Mouse (Mus musculus) adrenal gland, adult (tissue): ENCODE results near the gene Elp5.
A peak's percentile ranks its signal among the peaks of the same experiment; 100 is the strongest.
"Not testable (repeated sequence)": the region's sequence is repeated elsewhere in the genome, so short reads cannot be mapped to it uniquely, and the experiment has no call there.

Source experiments
- DNase-seq, 2 experiments: peaks; one replicate each; pipeline ENCODE4 v3.0.0; 2022 to 2023; ENCODE audit warnings: low spot score in 1 of 2; ENCODE audit not compliant: inconsistent age in 2 of 2

Elp5 gene

DNA sequence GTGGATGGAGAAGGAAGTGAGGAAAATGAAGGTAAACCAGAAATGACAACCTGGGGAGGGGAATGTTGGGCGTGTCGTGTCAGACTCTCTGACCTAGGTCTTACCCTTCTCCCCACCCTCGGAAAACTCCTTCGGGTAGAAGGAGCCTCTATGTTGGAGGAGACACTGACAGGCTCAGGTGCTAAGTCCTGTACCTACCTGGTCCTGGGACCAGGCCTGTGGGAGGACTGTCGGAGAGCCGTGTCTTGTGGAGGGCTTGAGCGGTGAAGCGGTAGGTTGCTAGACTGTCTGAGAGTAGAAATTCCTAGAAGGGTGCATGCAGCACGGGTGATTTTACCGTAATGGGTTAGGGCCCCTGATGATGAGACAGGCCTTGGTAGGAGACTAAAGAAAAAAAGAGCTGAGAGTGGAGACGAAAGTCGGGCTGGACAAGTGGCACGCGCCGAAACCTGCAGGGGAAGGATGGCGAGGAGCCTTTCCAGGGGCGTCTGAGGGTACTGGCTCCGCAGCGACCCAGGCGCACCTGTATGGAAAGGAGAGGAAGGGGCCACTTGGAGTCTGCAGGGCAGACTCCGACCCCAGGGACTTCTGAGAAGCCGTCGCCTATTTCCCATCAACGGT lies 17.6 kb downstream of the Elp5 start, which contains the start of gene Cldn7:
Cldn7 (plus strand) TSS at position 130 of the 621 bp plus-strand sequence.
- peak in 1 of 2 experiments; percentile 18 for DNase-seq

- DNase-seq = no peak
These were observed 20.5 kb downstream of the Elp5 start for GRCm38 (mm10) chr11:69961841-69962240.

DNA sequence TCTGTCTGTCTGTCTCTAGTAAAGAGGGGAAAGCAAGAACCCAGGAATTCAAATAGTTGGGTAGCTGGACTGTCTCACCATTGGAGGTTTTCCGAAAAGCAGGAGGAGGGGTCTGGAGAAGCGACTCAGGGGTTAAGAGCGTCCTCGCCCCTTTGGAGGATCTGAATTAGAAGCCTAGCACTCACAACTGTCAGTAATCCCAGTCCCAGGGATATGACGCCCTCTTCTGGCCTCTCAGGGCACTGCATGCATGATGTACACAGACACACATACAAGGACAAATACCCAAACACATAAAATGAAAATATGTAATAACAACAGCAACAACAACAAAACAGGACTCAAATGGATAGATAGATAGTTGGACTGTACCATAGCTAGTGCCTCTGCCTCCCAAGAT lies 21.7 kb downstream of the Elp5 start:
- peak in 1 of 2 experiments; percentile 23 for DNase-seq

DNA sequence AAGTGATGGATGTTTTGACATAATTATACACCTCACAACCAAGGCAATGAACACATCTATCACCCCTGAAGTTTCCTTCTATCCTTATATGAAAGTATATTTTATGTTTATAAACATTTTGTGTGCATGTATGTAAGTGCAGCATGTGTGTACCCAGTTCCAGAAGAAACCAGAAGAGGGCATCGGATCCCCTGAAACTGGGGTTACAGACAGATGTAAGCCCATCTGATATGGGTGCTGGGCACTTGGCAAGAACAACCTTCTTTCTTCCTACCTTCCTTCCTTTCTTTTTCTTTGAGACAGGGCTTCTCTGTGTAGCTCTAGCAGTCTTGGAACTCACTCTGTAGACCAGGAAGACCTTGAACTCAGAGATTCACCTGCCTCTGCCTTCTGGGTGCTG lies 26.1 kb downstream of the Elp5 start:
- peak in 1 of 2 experiments; percentile 45 for DNase-seq

- DNase-seq = not testable (repeated sequence)
These were observed 26.7 kb downstream of the Elp5 start for GRCm38 (mm10) chr11:69955618-69956017.

DNA sequence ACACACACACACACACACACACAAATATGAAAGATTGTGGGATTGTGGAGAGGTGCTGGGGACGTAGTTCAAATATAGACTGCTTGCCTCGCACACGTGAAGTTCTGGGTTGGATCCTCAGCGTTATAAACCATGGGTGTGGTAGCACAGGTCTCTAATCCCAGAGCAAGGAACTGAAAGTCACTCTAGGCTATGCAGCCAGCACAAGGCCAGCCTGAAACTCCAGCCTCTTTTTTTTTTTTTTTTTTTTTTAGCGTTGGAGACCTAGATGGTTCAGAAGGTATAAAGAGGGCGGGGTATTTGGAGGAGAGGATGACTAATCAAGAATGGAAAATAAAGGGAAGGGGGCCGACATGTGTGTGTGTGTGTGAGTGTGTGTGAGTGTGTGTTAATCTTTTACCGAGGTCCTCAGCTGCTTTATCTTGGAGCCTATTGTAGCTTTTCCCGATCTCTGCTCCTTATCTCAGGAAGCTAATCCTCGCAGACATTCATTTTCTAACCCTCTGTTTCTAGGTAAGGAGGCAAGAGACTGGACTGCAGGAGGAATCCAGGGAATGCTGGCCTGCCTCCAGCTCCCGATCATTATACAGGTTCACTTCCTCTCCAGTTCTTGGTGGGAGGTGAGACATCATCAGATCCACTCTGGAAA lies 28.9 kb downstream of the Elp5 start:
- no peak for DNase-seq

DNA sequence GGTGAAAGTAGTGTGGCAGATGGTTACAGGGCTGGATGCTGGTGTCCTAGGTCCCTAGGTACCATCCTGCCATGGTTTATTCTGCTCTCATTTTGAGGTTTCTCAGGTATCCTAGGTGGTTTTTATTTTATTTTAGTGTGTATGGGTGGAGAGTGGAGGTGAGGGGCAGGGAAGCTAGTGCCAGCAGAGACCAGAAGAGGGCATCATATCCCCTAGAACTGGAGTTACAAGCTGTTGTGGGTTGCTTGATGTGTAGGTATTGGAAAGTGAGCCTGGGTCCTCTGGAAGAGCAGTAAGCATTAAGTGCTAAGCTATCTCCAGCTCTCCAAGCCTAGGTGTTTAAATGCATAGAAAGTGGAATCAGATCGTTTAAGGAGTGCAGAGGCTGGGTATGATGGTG lies 30.0 kb downstream of the Elp5 start:
- DNase-seq = no peak

DNA sequence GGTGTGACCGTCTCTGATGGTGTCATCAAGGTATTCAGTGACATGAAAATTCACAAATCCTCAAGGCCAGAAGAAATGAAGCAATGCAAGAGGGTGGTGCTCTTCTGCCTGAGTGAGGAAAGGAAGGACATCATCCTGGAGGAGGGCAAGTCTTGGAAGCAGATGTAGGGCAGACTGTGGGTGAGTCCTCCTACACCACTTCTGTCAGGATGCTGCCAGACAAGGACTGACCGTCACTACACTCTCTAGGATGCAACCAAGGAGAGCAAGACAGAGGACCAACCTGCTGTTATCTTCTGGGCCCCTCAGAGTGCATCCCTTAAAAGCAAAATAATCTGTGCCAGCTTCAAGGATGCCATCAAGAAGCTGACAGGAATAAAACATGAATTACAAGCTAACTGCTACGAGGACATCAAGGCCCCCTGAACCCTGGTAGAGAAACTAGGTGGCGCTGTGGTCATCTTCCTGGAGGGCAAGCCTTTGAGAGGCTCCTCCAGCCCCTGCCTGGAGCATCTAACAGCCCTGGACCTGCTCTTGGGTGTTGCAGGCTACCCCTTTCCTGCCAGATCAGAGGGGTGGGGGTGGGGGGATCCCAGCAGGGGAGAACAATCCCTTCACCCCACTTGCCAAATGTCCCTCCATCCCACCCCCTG lies 31.4 kb downstream of the Elp5 start:
- peak in 1 of 2 experiments; percentile 69 for DNase-seq

DNA sequence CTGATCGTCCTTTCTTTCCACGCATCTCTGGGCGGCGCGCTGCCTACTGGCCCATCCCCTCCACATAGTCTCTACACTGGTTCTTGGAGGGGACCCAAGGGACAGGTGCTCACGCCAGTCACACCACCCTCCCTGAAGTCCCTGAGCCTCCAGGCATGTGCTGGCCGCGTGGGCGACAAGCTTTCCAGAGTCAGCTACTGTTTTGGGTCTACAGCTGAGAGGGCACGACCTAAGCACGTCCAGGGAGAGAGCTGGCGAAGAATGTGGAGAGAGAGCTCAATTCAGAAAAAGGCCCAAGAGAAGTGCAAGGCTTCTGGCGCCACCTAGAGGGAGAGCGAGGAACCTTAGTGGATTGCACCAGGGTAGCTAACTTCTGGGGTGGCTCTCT lies 33.6 kb downstream of the Elp5 start:
- DNase-seq = peak; percentile 88 to 96

DNA sequence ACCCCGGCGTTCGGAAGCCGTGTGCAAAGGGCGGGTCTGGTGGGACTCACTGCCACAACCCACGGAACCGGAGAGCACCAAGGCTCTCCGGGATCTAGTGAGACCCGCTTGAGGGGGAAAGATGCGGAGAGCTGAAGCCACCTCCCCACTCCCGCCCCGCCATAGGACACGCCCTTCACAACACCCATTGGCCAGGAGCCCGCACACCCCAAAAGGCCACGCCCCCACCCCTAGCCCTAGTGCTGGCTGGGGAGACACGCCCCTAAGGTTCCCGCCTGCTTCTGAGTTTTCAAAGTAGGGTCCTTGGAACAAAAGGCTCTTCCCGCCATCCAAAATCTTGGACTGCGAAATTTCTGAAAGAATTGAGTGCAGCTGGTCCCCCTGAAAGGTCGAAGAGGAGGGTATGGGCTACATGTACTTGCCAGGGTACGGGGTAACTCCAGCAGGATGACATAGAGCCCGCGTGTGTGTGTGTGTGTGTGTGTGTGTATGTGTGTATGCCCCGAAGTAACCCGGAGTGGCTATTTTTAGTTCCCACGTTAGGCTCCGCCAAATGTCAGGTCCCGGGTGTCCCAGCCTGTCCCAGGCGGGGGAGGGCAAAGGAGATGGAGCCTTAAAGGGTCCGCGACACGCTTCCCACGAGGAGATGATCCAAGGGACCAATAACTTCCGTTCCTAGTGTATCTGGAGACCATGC lies 34.1 kb downstream of the Elp5 start, which contains the start of gene Slc2a4:
Slc2a4 (minus strand) TSS at position 123 of the 697 bp plus-strand sequence.
- peak; percentile 94 to 97 for DNase-seq

- peak; percentile 70 to 77 for DNase-seq
These were observed 34.8 kb downstream of the Elp5 start for GRCm38 (mm10) chr11:69947337-69948065.

DNA sequence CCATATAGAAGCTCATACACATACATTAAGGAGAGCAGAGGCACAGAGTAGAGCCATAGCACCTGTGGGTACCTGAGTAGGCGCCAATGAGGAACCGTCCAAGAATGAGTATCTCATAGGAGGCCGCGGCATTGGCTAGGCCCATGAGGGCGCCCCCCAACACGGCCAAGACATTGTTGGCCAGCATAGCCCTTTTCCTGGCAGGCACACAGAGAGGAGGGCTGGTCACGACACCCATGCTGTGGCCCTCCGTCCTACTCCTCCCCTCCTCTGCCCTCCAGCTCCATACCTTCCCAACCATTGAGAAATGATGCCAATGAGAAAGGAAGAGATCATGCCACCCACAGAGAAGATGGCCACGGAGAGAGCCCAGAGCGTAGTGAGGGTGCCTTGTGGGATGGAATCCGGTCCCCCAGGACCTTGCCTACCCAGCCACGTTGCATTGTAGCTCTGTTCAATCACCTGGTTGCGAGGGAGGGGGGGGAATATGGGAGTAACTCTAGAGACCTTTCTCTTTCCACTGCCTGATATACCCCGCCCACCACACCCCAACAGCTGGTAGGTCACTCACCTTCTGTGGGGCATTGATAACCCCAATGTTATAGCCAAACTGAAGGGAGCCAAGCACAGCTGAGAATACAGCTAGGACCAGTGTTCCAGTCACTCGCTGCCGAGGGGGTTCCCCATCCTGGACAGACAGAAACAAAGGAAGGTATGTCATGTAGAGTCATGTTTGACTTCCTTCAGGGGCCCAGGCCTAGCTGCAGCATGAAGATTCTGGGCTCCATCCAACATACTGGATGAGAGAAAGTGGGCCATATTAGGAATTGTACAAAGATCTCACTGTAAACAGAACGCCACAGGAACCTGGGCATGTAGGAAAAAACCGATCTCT lies 36.1 kb downstream of the Elp5 start:
- peak in 1 of 2 experiments; percentile 40 for DNase-seq

GRCm38 (mm10) chr11:69945216-69945615 lies 37.1 kb downstream of the Elp5 start:
- DNase-seq = peak; percentile 80 to 87

DNA sequence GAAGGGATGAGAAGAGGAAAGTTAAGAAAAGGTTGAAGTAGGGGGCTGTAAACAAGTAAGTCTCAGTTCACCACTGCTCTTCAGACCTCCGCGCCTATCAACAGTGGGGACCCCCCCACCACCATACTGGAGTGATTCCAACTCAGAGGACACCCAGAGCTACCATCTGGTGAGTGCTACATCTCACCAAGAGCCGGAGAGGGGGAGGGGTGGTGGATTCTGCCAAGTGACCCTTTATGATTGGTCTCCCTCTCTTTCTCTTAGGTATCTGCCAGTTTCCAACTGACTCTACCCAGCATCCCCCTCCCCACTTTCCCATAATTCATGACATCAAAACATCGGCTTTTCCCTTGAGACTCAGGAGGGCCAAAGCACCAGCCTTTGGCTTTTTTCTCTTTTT lies 41.4 kb downstream of the Elp5 start:
- DNase-seq = peak in 1 of 2 experiments; percentile 26

GRCm38 (mm10) chr11:69939731-69940130 lies 42.6 kb downstream of the Elp5 start:
- no peak for DNase-seq

- DNase-seq = peak in 1 of 2 experiments; percentile 33
These were observed 43.1 kb downstream of the Elp5 start for GRCm38 (mm10) chr11:69939181-69939580.

DNA sequence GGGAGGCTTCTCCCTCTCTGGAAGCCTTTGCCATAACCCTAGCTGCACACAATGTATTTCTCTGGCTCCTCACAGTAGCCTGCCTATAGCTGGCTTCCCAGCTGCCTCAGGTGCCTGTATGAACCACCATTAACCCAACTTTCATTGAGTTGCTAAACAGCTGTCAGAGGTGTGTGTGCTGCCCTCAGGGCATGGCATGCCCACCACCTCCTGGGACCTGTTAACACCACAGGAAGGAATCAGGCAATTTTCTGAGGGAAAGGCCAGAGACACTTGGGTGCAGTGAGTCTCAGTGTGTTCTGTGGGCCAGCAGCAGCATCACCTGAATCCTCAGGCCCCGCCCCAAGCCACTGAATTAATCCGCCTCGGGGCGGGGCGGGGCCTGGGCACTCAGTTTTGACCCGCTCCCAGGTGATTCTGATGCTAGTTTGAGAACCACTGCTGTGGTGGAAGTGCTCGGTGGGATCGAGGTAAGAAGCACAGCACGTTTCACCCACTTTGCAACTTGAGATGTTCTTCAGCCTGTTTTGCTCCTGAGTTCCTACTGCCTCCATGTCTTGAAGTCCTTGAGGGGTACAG lies 43.8 kb downstream of the Elp5 start:
- DNase-seq = peak in 1 of 2 experiments; percentile 28

DNA sequence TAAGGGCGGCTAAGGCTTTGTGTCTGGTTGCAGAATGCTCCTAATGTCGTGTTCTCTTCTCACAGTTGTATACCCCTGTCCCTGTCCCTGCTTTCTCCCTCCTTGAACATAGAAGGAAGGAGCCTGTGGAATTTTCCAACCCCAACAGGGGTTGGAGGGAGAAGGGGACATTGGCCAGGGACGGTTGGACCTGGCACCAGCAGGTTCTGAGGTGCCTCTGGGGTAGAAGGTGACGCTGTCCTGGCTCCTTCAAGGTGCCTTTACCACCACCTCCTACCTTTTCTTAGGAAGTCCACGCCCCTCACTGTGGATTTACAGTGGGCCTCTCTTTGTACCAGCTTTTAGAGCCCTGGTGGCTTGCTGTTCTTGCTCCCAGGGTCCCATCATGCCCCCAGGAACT lies 44.5 kb downstream of the Elp5 start:
- no peak for DNase-seq

DNA sequence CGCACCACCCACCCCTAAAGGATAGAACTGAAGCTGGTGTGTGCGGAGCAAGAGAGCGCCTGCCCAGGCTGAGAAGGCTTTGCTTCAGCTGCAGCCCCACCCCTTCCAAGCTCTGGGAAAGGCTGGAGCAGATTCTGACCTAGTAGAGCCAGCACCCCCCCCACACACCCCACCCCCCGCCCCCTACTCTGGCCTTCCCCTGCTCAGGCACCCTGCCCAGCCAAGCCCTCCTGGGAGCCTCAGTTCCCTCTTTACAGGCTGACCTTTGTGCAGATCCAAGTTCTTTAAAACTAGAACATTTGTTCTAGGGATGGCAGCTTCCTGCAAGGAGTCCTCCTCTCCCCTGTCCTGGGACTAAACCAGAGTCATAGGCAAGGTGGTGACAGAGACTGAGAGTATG lies 44.9 kb downstream of the Elp5 start:
- peak in 1 of 2 experiments; percentile 65 for DNase-seq
